Mouse (Mus musculus) urinary bladder, postnatal 10 days (tissue): ENCODE measurements around the gene Lyl1.

Experiments
- DNase-seq: peaks from one replicate; pipeline ENCODE4 v3.0.0; 2022; ENCODE audit warnings: low spot score

Gene Lyl1

GRCm38 (mm10) chr8:84742171-84743053 lies 41.2 kb downstream of the Lyl1 start:
- no peak for DNase-seq

DNA sequence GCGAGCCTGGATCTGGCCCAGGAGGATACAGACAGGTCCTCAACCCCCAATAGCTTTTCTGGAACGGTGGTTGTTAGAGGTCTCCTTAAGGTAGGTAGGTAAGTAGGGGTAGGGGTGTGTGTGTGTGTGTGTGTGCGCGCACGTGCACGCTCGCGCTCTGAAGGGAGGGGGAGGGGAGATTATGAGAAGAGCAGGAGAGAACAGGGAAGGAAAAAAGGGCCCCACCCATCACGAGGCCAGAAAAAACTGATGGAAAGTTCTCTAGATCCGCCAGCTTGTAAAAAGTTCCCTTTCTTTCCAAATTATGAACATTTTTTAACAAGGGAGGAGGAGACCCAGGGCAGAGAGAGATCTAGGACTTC lies 41.8 kb downstream of the Lyl1 start:
- no peak for DNase-seq

GRCm38 (mm10) chr8:84743517-84744420 lies 42.5 kb downstream of the Lyl1 start:
- no peak for DNase-seq

DNA sequence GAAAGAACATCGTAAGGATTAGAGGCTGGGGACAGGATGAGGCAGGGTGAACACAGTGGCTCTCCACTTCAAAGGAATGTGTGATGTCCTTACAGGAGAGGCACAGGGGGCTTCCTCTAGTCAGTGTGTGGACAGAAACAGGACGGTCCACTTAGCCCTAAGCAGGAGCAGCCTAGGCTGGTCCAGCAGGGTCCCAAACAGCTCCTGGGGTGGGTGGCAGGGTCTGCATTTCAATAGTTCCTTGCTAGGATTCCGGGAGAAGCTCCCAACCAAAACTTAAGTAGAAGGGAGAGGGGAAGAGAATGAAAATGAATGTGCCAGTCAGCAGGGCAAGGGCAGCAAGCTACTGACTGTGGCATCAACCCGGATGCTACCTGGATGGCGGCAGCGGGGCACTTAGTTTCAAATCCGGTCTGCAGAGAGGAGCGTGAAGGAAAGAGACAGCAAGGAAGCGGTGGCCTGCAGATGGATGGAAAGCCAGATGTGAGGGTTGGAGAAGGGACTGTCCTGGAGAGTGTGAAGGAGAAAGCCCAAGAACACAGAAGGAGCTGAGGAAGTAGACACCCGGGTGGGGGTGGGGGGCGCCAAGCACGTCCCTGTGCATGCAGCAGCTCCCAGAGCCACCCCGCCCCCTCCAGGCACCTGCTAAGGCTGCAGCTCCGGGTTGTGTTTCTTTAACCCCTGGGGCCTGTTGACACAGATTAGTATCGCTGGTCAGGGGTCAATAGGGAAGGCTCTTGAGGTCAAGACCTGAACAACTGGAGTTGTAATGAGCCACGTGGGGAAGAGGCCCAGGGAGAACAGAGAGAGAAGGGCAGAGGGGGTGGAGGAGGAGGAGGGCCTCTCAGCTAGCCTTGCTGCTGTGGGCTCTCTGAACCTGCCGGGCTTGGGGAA lies 44.0 kb downstream of the Lyl1 start:
- no peak for DNase-seq

GRCm38 (mm10) chr8:84749519-84749918 lies 48.3 kb downstream of the Lyl1 start:
- no peak for DNase-seq

DNA sequence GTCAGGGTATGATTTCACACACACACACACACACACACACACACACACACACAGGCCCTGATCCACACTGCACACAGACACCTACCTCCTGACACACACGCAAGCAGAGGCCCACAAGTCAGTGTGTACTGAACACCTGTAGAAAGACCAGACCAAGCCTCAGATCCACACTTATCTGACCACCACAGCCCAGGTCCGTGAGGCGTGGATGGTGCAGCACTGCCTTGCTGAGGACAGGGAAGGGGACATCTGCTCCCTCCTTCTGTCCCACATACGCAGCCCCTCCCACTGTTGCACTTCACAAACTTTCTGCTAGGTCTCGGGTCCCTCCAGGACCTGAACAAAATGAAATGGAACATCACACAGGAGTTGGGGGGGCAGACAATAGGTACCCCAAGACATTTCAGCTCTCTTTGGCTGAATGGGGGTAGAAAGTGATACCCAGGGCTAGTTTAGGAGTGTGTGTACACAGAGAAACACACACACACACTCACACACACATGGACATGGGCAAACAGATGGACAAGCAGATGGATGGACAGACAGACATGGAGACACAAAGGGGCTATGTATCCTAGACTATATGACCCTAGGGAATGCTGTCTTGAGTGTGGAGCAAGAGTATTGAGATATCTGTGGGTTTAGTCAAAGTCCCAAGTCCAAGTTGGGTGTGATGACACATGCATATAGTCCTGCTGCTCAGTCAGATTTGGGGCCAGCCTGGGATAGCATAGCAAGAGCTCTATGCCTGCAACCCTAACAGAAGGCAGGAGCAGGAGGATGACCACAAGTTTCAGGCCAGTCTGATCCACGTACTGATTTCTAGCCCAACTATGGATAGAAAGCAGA lies 51.7 kb downstream of the Lyl1 start:
- no peak for DNase-seq
